Mouse (Mus musculus) hindbrain, embryonic 10.5 days (tissue): ENCODE measurements at regions not wholly inside any gene's neighbourhood (a gene's known extent, or its start where the extent isn't known, plus 50 kb on each side); places are given as distances from the start of the nearest gene placed in this dataset.

Experiments
- DNase-seq: peaks from one replicate; pipeline ENCODE4 v3.0.0-alpha.2; 2017; ENCODE audit warnings: low spot score
- H3K27ac ChIP-seq: fragments of 300-500 bp; sonication (generic); 2 replicates; pipeline ENCODE4 v1.5.1; 2016; ENCODE audit warnings: mild to moderate bottlenecking, moderate library complexity
- H3K27me3 ChIP-seq: fragments of 300-500 bp; sonication (generic); 2 replicates; pipeline ENCODE4 v1.6.1; 2016; ENCODE audit warnings: mild to moderate bottlenecking; ENCODE audit not compliant: poor library complexity, insufficient read depth, severe bottlenecking
- H3K36me3 ChIP-seq: fragments of 300-500 bp; sonication (generic); 2 replicates; pipeline ENCODE4 v1.6.1; 2016; ENCODE audit warnings: mild to moderate bottlenecking, moderate library complexity
- H3K4me1 ChIP-seq: fragments of 300-500 bp; sonication (generic); replicated peaks from 2 replicates; pipeline ENCODE4 v1.6.1; 2016; ENCODE audit warnings: mild to moderate bottlenecking
- H3K4me3 ChIP-seq: fragments of 300-500 bp; sonication (generic); 2 replicates; pipeline ENCODE4 v1.5.1; 2016; ENCODE audit warnings: mild to moderate bottlenecking, moderate library complexity
- H3K9me3 ChIP-seq: fragments of 300-500 bp; sonication (generic); 2 replicates; pipeline ENCODE4 v1.6.1; 2016; ENCODE audit warnings: mild to moderate bottlenecking, moderate library complexity
- WGBS: fragments of 180-500 bp; shearing (Covaris S2); methylation state at CpG from one replicate; pipeline ENCODE4 v1.1.7; 2016; 5-methylcytosine and 5-hydroxymethylcytosine counted together

- H3K27me3 ChIP-seq = no peaks in the 10 kb centered on the region
- WGBS = 83% methylated on average over 6 of the region's 6 CpGs
Measured at GRCm38 (mm10) chr1:128724433-128725091, 132.5 kb upstream of the Cxcr4 start.

DNA sequence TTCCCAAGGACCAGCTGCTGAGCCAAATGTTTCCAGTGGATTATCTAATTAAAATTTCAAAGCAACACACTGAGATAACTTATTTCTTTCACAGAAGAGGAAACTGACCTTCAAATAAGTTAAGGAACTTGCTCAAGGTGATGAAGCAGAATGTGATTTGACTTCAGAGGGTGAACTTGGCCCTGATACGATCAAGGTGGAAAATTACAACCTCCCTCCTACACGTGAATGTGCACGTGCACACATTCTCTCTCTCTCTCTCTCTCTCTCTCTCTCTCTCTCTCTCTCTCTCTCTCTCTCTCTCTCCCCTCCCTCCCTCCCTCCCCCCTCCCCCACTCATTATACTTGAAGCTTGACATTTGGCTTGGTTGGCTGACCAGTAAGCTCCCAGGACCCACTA lies 131.8 kb upstream of the Cxcr4 start:
- H3K36me3 ChIP-seq = no peaks in the 10 kb centered on the region
- no peak overlapping the region for H3K4me3 ChIP-seq
- DNase-seq = no peak
- H3K4me1 ChIP-seq = no peaks in the 10 kb centered on the region
- no peaks in the 10 kb centered on the region for H3K9me3 ChIP-seq
- H3K27me3 ChIP-seq = no peaks in the 10 kb centered on the region
- WGBS = 48% methylated on average over 3 of the region's 3 CpGs
- H3K27ac ChIP-seq = no peak overlapping the region

More at GRCm38 (mm10) chr1:128724433-128725091, 132.5 kb upstream of the Cxcr4 start:
- Histone ChIP-seq H3K27ac (no peak overlapping the region), H3K4me3 (no peak overlapping the region), H3K9me3 (no peaks in the 10 kb centered on the region), H3K36me3 (no peaks in the 10 kb centered on the region), H3K4me1 (no peaks in the 10 kb centered on the region)
- DNase-seq = no peak

DNA sequence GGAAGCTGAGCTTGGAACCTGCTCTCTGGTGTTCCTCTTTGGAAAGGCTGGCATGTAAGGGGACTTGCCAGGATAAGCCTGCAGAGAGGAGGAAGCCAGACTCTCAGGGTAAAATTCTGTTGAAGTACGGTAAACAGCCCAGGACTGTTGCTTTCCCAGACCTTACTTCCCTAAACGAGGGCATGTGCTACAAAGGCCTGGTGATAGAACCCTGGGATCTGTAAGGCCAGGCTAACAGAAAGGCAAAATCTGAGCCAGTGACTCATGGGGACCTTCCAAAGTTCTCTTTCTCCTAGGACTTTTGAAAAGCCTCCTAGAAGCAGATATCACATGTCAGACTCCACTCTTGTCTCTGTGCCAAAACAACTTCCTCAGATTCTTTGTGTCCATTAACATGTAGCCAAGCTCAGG lies 130.0 kb upstream of the Cxcr4 start:
- no peak overlapping the region for H3K4me3 ChIP-seq
- H3K9me3 ChIP-seq = no peaks in the 10 kb centered on the region
- 84% methylated on average over 2 of the region's 2 CpGs for WGBS
- no peaks in the 10 kb centered on the region for H3K36me3 ChIP-seq
- H3K27ac ChIP-seq = no peak overlapping the region
- no peak for DNase-seq
- no peaks in the 10 kb centered on the region for H3K4me1 ChIP-seq
- no peaks in the 10 kb centered on the region for H3K27me3 ChIP-seq

DNA sequence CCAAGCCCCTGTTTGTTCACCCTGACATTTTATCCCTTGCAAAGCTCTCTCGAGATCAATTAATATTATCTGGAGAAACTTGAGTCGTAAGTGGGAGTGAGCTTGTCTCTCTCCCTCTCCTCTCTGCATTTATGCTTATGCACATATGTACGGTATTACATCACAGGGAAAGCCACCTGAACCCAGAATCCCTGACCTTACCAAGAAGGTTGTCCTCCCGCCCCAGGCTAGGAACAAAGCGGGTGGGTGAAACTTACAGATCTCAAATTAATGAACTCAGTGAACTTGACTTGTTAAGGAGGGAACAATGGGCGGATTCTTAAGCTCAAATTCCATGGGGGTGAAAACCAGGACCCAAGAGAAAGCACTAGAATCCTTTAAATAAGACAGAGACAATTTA lies 122.8 kb upstream of the Cxcr4 start:
- no peak overlapping the region for H3K27ac ChIP-seq
- WGBS = 73% methylated on average over 6 of the region's 6 CpGs
- no peaks in the 10 kb centered on the region for H3K9me3 ChIP-seq
- no peak for DNase-seq
- peaks cover 34% of the 10 kb centered on the region for H3K4me1 ChIP-seq
- H3K27me3 ChIP-seq = no peaks in the 10 kb centered on the region
- no peak overlapping the region for H3K4me3 ChIP-seq
- no peaks in the 10 kb centered on the region for H3K36me3 ChIP-seq

DNA sequence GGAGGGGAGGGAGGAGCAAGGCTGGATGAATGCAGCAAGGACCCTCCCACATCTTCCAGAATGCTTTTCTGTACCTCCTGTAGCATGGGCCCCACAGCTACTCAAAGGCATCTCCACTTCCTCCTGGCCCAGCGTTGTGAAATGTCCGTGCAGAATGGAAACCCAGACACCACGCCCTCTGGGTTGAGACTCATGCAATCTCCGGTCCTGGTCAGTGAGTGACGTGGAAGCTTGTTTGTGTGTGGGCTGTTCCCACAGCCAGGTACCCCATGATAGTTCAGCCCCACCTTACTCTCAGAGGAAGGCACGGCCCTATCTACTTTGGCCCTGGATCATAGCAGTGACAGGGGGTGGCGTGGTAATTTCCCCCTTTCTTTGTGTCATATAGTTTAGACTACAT lies 120.8 kb upstream of the Cxcr4 start:
- no peak for DNase-seq
- Histone ChIP-seq H3K4me3 (no peak overlapping the region), H3K36me3 (no peaks in the 10 kb centered on the region), H3K27ac (peak overlapping the region; percentile 67), H3K4me1 (peaks cover 34% of the 10 kb centered on the region), H3K9me3 (no peaks in the 10 kb centered on the region), H3K27me3 (no peaks in the 10 kb centered on the region)
- 80% methylated on average over 7 of the region's 7 CpGs for WGBS

DNA sequence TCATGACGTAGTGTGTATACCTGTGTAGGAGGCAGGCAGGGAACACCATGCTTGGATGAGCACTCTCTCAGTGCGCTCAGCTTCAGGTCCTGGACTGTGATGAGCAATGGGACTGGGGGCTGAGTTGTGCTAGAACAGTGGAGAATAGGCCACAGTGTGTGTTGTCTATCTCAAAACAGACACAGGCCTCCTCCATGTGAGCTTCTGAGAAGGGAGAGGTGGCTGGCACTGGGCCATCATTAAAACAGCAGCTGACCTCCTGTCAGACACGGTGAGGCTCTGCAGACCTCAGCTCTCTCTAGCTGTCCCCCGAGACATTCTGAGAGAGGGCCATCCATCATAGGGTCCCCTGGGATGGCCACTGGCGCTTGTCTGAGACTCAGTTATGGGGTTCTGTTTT lies 119.0 kb upstream of the Cxcr4 start:
- WGBS = 75% methylated on average over 5 of the region's 5 CpGs
- peak overlapping the region; percentile 68 for H3K27ac ChIP-seq
- no peaks in the 10 kb centered on the region for H3K9me3 ChIP-seq
- H3K4me1 ChIP-seq = peaks cover 34% of the 10 kb centered on the region
- peak; percentile 16 for DNase-seq
- H3K27me3 ChIP-seq = no peaks in the 10 kb centered on the region
- H3K4me3 ChIP-seq = no peak overlapping the region
- H3K36me3 ChIP-seq = no peaks in the 10 kb centered on the region

GRCm38 (mm10) chr1:128707747-128708146 lies 115.7 kb upstream of the Cxcr4 start:
- WGBS = 94% methylated on average over 6 of the region's 6 CpGs
- H3K9me3 ChIP-seq = no peaks in the 10 kb centered on the region
- no peaks in the 10 kb centered on the region for H3K36me3 ChIP-seq
- peaks cover 13% of the 10 kb centered on the region for H3K4me1 ChIP-seq
- no peak overlapping the region for H3K27ac ChIP-seq
- no peak for DNase-seq
- H3K4me3 ChIP-seq = no peak overlapping the region
- H3K27me3 ChIP-seq = no peaks in the 10 kb centered on the region

DNA sequence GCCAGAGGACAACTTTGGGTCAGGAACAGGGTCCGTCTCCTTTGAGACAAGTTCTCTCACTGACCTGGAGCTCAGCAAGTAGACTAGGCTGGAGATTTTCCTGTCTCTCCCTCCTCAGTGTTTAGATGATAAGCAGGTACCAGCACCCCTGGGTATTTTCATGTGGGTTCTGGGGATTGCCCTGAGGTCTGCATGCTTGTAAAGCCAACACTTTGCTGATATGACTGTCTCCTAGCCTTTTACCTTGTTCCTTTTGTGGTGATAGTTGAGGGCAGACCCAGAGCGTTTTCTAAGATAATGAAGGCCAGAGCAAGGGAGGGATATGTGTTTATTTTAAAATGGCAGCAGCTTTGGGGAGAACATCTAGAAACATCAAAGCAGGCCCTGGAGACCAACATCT lies 114.1 kb upstream of the Cxcr4 start:
- WGBS = 84% methylated on average over 2 of the region's 2 CpGs
- H3K4me3 ChIP-seq = no peak overlapping the region
- H3K36me3 ChIP-seq = no peaks in the 10 kb centered on the region
- DNase-seq = no peak
- H3K27ac ChIP-seq = no peak overlapping the region
- peaks cover 3% of the 10 kb centered on the region; the same call in 1 of the 2 replicates for H3K4me1 ChIP-seq
- H3K27me3 ChIP-seq = no peaks in the 10 kb centered on the region
- H3K9me3 ChIP-seq = no peaks in the 10 kb centered on the region

DNA sequence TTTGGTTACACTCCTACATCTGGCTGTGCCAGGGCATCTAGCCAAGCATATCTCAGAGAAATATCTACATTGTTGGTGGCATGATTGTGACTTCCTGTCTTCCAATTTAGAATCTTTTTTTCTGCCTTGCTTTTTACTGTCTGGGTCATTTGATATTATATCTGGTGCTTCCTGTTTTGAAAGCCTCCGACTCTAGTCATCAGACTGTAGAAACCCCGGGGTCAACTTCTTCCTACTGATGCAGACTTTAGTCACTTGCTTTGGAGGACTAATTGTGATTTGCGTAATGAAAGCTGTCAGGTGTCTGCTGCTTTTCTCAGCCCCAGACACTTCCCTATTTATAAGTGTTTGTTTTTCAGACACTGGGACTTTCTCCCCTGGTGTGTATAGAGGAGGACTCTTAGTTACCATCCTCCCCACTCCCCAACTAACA lies 113.0 kb upstream of the Cxcr4 start:
- no peaks in the 10 kb centered on the region for H3K4me1 ChIP-seq
- H3K9me3 ChIP-seq = no peaks in the 10 kb centered on the region
- H3K27me3 ChIP-seq = no peaks in the 10 kb centered on the region
- no peak for DNase-seq
- 66% methylated on average over 3 of the region's 3 CpGs for WGBS
- H3K4me3 ChIP-seq = no peak overlapping the region
- no peaks in the 10 kb centered on the region for H3K36me3 ChIP-seq
- H3K27ac ChIP-seq = no peak overlapping the region

DNA sequence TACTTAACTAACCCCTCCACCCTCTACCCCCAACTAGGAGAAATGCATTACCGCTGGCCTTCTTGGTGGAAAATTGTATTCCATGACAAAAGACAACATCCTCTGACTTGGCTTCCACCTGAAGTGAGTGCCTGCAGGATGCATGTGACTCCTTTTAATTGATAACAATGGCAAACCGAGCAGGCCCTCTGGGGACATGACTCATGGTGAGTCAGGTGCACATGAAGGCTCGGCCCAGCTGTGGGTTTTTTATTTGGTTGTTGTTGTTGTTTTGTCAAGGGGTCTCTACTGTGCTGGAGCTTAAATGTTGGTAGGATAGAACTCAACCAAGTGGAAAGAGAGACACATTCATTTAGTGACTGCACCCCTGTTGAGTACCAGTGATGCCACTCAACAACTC lies 109.2 kb upstream of the Cxcr4 start:
- no peak overlapping the region for H3K4me3 ChIP-seq
- no peak overlapping the region for H3K27ac ChIP-seq
- WGBS = 63% methylated on average over 3 of the region's 3 CpGs
- DNase-seq = no peak
- no peaks in the 10 kb centered on the region for H3K9me3 ChIP-seq
- H3K36me3 ChIP-seq = no peaks in the 10 kb centered on the region
- H3K4me1 ChIP-seq = no peaks in the 10 kb centered on the region
- H3K27me3 ChIP-seq = no peaks in the 10 kb centered on the region

- no peaks in the 10 kb centered on the region for H3K9me3 ChIP-seq
Measured at GRCm38 (mm10) chr1:128697962-128698361, 105.9 kb upstream of the Cxcr4 start.

GRCm38 (mm10) chr1:128695936-128696335 lies 103.8 kb upstream of the Cxcr4 start:
- H3K36me3 ChIP-seq = no peaks in the 10 kb centered on the region
- no peak overlapping the region for H3K27ac ChIP-seq
- H3K9me3 ChIP-seq = no peaks in the 10 kb centered on the region
- no peak overlapping the region for H3K4me3 ChIP-seq
- no peaks in the 10 kb centered on the region for H3K27me3 ChIP-seq
- DNase-seq = no peak
- WGBS = 83% methylated on average over 2 of the region's 2 CpGs
- peaks cover 14% of the 10 kb centered on the region for H3K4me1 ChIP-seq

More at GRCm38 (mm10) chr1:128697962-128698361, 105.9 kb upstream of the Cxcr4 start:
- no peak for DNase-seq
- H3K4me3 ChIP-seq = no peak overlapping the region
- H3K36me3 ChIP-seq = no peaks in the 10 kb centered on the region
- no peaks in the 10 kb centered on the region for H3K4me1 ChIP-seq
- 87% methylated on average over 4 of the region's 4 CpGs for WGBS
- H3K27ac ChIP-seq = no peak overlapping the region
- no peaks in the 10 kb centered on the region for H3K27me3 ChIP-seq

- peak overlapping the region; percentile 76 for H3K27ac ChIP-seq
Measured at GRCm38 (mm10) chr1:128692799-128693198, 100.7 kb upstream of the Cxcr4 start.

GRCm38 (mm10) chr1:128692313-128692712 lies 100.2 kb upstream of the Cxcr4 start:
- Histone ChIP-seq H3K27ac (peak overlapping the region; percentile 76), H3K36me3 (no peaks in the 10 kb centered on the region)
- 18% methylated on average over 8 of the region's 8 CpGs for WGBS

More at GRCm38 (mm10) chr1:128692799-128693198, 100.7 kb upstream of the Cxcr4 start:
- no peaks in the 10 kb centered on the region for H3K9me3 ChIP-seq
- no peak for DNase-seq
- peaks cover 35% of the 10 kb centered on the region for H3K4me1 ChIP-seq
- no peak overlapping the region for H3K4me3 ChIP-seq
- H3K36me3 ChIP-seq = no peaks in the 10 kb centered on the region
- 0 out of 2 replicates have a peak, but pooled peaks cover 5% of the 10 kb centered on the region for H3K27me3 ChIP-seq

More at GRCm38 (mm10) chr1:128692313-128692712, 100.2 kb upstream of the Cxcr4 start:
- H3K4me1 ChIP-seq = peaks cover 40% of the 10 kb centered on the region
- H3K4me3 ChIP-seq = no peak overlapping the region
- peak; percentile 44 for DNase-seq
- 0 out of 2 replicates have a peak, but pooled peaks cover 5% of the 10 kb centered on the region for H3K27me3 ChIP-seq
- H3K9me3 ChIP-seq = no peaks in the 10 kb centered on the region
